Mouse (Mus musculus) kidney, postnatal 25 days (tissue): ENCODE results near the gene Tspyl1.
"Not testable (repeated sequence)": the region's sequence is repeated elsewhere in the genome, so short reads cannot be mapped to it uniquely, and the experiment has no call there.

ENCODE experiments used
- DNase-seq, 2 experiments: peaks; one replicate each; pipeline ENCODE4 v3.0.0; 2021; ENCODE audit warnings: mixed read lengths in 2 of 2

Gene Tspyl1

GRCm38 (mm10) chr10:34281962-34282388 lies at the start of gene Tspyl1:
Tspyl1 (plus strand) TSS chr10:34282190.
- peak; percentile 99 to 100 for DNase-seq

DNA sequence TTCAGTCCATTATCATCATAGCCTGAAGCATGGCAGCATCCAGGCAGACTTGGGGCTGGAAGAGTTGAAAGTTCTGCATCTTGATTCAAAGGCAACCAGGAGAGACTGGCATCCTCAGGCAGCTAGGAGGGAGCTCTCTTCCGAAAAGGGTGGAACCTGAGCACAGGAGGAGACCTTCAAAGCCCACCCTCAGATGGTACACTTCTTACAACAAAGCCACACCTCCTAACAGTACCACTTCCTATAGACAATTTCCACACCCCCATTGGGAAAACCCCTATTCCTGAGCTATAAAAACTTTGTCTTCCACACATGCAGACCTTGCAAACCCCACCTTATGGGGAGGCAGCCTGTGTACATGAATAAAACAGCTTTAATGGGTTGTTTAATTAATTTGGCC lies 48.6 kb upstream of the Tspyl1 start:
- no peak for DNase-seq

DNA sequence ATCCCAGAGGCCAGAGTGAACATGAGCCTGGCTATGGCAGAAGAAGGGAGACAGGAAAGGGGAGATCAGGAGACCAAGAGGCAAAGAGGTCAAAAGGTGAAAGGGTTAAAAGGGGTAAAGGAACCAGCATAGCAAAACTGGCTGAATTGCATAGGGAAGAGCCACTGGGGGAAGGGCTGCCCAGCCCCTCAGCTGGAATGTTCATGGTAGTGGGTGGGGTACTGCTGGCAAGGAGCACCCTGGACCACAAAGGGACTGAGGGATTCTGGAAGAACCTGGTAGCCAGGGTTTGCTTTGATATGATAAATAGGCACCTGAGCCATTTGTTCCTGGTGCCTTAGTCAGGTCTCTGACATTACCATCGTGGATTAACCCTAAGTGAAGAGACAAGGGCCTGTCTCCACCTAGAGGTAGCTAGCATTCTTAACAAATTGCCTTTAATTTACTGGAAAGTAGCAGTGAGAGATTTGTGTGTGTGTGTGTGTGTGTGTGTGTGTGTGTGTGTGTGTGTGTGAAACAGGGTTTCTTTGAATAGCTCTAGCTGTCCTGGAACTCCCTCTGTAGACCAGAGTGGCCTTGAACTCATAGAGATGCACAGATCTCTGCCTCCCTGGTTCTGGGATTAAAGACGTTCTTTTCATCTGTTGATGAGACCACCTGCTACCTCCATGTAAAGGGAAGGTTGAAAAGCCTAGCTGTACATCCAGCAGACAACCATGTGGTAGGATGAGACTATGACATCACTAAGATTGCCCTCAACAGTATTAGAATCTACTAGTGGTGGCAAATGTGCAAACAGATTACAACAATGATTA lies 47.9 kb upstream of the Tspyl1 start:
- no peak for DNase-seq

- no peak for DNase-seq
These were observed 46.6 kb upstream of the Tspyl1 start for GRCm38 (mm10) chr10:34235384-34235783.

GRCm38 (mm10) chr10:34236569-34236968 lies 45.4 kb upstream of the Tspyl1 start:
- no peak for DNase-seq

GRCm38 (mm10) chr10:34238536-34238935 lies 43.5 kb upstream of the Tspyl1 start:
- no peak for DNase-seq

DNA sequence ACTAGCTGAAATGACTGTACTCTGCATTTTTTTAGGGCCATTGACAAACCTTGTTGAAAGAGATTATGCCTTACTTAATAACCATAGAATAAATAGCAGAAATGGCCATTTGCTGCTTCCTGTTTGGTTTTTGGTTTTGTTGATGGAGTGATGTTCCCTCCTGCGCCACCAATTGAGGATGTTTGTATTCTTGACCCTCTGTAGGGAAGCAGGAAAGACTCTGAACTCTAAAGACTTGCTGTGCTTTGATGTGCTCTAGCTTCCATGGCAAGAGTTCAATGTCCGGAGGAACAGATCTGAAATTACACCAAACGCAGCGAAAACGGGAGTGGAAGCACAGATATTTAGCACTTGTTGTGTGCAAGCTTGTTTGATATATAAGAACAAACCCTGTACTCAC lies 37.2 kb upstream of the Tspyl1 start:
- DNase-seq = no peak

GRCm38 (mm10) chr10:34246106-34246505 lies 35.9 kb upstream of the Tspyl1 start:
- DNase-seq = no peak

DNA sequence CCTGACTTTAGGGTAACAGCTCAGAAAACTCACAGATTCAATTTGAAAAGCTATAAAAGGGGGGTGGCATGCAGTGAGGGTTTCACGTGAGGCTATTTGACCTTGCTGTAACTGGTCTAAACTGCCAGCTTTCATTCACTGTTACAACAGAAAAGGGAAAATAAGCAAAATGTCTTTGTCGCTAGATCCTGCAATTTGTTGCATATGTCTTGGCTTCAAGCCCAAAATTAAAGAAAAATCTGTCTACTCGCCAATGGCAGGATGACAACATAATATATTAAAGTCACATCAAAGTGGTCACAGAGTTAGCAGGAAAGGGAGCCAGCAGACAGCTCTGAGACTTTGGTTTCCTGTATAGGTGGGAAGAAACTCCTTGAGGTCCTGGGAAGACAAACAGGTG lies 34.2 kb upstream of the Tspyl1 start:
- no peak for DNase-seq

GRCm38 (mm10) chr10:34249594-34249993 lies 32.4 kb upstream of the Tspyl1 start:
- no peak for DNase-seq

DNA sequence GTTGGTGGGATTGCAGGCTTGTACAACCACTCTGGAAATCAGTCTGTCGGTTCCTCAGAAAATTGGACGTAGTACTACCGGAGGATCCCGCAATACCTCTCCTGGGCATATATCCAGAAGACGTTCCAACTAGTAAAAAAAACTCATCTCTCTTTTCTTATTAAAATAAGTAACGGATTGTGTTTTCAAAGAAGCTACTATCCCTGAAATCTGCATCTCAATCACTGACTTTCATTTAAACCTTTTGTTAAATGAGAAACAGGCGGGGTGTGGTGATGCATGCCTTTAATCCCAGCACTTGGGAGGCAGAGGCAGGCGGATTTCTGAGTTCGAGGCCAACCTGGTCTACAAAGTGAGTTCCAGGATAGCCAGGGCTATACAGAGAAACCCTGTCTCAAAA lies 29.2 kb upstream of the Tspyl1 start:
- DNase-seq = not testable (repeated sequence)

DNA sequence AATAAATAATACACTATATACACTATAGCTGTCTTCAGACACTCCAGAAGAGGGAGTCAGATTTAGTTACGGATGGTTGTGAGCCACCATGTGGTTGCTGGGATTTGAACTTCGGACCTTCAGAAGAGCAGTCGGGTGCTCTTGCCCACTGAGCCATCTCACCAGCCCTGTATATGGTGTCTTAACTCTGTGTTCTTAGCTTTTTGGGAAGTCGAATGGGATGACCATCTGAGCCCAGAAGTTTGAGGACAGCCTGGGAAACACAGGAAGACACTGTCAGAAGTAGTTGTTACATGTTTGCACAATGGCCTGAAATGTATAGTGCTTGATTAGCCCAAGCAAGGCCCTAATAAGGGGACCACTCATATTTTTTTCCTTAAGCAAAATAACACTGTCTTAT lies 16.9 kb upstream of the Tspyl1 start:
- no peak for DNase-seq

- DNase-seq = no peak
These were observed 14.5 kb upstream of the Tspyl1 start for GRCm38 (mm10) chr10:34267312-34268070.

DNA sequence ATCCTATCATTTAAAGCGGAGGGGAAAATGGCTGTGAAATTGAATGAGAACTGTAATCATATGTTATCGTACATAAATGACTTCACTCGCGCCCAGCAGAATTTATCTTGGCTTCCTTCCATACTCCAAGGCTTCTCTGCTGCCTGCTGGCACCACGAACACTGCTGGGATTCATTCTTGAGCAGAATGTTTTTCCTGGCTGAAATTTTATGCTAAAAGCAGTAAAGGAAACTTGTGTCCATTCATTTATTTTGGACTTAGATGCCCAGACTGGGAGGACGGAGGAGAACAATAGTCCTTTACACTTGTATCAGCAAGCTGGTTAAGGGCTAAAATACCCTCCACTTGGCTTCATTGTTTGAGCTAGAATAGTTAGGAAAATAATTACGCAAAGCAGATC lies 10.3 kb upstream of the Tspyl1 start:
- DNase-seq = peak in 1 of 2 experiments; percentile 33

GRCm38 (mm10) chr10:34280591-34281175 lies 1.3 kb upstream of the Tspyl1 start:
- DNase-seq = peak; percentile 40 to 75

- DNase-seq = no peak
These were observed 604 bp upstream of the Tspyl1 start for GRCm38 (mm10) chr10:34281211-34281961.

GRCm38 (mm10) chr10:34282420-34283238 lies 639 bp downstream of the Tspyl1 start:
- DNase-seq = peak; percentile 80 to 85

DNA sequence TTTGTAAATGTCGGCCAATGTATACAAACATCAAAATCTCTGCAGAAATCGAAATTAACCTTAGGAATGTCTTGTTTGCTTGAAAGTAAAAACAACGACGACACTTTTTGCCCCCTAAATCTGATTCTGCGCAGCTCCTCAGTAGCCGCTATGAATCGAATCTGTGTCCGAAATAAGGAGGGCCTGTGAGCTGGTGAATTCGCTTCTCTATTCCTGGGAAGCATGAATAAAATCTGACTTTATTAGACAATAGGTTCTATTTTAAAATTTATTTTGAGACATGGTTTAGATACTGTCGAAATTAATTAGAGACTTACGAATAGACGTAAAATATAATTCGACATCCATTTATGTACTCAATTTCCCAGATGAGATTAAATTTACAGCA lies 14.9 kb downstream of the Tspyl1 start:
- DNase-seq = no peak

DNA sequence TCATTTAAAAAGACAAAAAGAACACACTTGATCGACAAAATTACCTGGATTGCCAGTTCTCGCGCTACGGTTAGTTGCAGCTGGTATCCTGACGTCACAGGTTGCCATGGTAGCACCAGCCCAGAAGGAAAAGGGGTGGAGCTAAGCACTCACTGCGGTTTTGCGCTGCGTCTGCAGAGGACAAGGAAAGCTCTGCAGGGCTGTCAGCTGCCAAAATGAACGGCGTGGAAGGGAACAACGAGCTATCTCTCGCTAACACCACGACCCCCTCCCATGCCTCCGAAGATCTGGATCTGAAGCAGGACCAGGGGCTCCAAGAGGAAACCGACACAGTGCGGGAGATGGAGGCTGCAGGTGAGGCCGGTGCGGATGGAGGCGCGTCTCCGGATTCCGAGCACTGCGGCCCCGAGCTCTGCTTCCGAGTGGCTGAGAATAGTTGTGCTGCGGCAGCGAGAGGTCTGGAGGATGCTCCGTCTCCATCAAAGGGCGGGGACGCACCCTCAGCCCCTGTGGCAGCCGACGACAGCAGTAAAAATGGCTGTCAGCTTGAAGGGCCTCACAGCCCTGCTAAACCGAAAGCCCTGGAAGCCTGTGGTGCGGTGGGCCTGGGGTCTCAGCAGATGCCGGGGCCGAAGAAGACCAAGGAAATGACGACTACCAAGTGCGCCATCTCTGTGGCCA lies 15.4 kb downstream of the Tspyl1 start, which contains the start of gene Tspyl4:
TSS of gene Tspyl4 (plus strand) at position 144 of the 681 bp plus-strand sequence.
- peak; percentile 96 to 97 for DNase-seq

DNA sequence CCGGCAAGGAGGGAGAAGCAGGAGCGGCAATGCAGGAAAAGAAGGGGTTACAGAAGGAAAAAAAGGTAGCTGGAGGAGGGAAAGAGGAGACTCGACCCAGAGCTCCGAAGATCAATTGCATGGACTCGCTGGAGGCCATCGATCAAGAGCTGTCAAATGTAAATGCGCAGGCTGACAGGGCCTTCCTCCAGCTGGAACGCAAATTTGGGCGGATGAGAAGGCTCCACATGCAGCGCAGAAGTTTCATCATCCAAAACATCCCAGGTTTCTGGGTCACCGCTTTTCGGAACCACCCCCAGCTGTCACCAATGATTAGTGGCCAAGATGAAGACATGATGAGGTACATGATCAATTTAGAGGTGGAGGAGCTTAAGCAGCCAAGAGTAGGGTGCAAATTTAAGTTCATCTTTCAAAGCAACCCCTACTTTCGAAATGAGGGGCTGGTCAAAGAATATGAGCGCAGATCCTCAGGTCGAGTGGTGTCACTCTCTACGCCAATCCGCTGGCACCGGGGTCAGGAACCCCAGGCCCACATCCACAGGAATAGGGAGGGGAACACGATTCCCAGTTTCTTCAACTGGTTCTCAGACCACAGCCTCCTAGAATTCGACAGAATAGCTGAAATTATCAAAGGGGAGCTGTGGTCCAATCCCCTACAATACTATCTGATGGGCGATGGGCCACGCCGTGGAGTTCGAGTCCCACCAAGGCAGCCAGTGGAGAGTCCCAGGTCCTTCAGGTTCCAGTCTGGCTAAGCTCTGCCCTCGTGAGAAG lies 16.2 kb downstream of the Tspyl1 start:
- peak in 1 of 2 experiments; percentile 38 for DNase-seq
